Mouse (Mus musculus): ENCODE data around the gene Prkaca. TPM values are rescaled to one million over a fixed set of nuclear protein-coding genes. Genes with fewer than 3 reads are reported as not detected.

Prkaca gene
- polyA plus RNA-seq, 1 experiment from 2014 or later, result 39.9 TPM

MicroRNAs within 50 kb of the gene (microRNA counts, 519-probe panel; counts per million panel counts)
- 60.7 counts per million for microRNA mmu-miR-1199

Small RNA genes within 50 kb of the gene (microRNA-seq; reads per million reads assigned to microRNA genes)
- not detected for gene Gm44330
- gene Gm44450, result not detected
- gene Mir1199, result 0.74 reads per million
- 3.0 reads per million, percentile 8 among the genes with 10 or more reads in this experiment for gene Mir8111

Other genes starting within 250 kb of the Prkaca start
- 16.2 and 18.3 TPM in 2 replicates for gene Adgre5, start 231.7 kb upstream of the Prkaca start, polyA plus RNA-seq (2015; fragmentation: Nextera tagmentation; extraction: Ambion mirVana)
- 0.86 and 1.2 TPM in 2 replicates for gene Adgrl1, start 72.9 kb upstream of the Prkaca start, polyA plus RNA-seq (2015; fragmentation: Nextera tagmentation; extraction: Ambion mirVana)
- gene Gm10644, start 17.8 kb upstream of the Prkaca start, polyA plus RNA-seq (2015; fragmentation: Nextera tagmentation; extraction: Ambion mirVana), result 0.41 and 0.43 TPM in 2 replicates
- 108 and 110 TPM in 2 replicates for gene Asf1b, start 17.5 kb upstream of the Prkaca start, polyA plus RNA-seq (2015; fragmentation: Nextera tagmentation; extraction: Ambion mirVana)
- 3.6 and 3.9 TPM in 2 replicates for gene Samd1, start 24.7 kb downstream of the Prkaca start, polyA plus RNA-seq (2015; fragmentation: Nextera tagmentation; extraction: Ambion mirVana)
- 0.56 and 0.58 TPM in 2 replicates for gene 1700067K01Rik, start 28.5 kb downstream of the Prkaca start, polyA plus RNA-seq (2015; fragmentation: Nextera tagmentation; extraction: Ambion mirVana)
- gene 2210011C24Rik, start 39.2 kb downstream of the Prkaca start, polyA plus RNA-seq (2015; fragmentation: Nextera tagmentation; extraction: Ambion mirVana), result 0.13 TPM in 1 of 2 replicates, not detected in the other
- gene Palm3, start 48.5 kb downstream of the Prkaca start, polyA plus RNA-seq (2015; fragmentation: Nextera tagmentation; extraction: Ambion mirVana), result 0.15 TPM in 1 of 2 replicates, not detected in the other
- 0.87 and 1.0 TPM in 2 replicates for gene Il27ra, start 69.6 kb downstream of the Prkaca start, polyA plus RNA-seq (2015; fragmentation: Nextera tagmentation; extraction: Ambion mirVana)
- gene Rln3, start 72.0 kb downstream of the Prkaca start, polyA plus RNA-seq (2015; fragmentation: Nextera tagmentation; extraction: Ambion mirVana), result 0.15 TPM in 1 of 2 replicates, not detected in the other
- 0.08 and 0.32 TPM in 2 replicates for gene Gm10643, start 92.1 kb downstream of the Prkaca start, polyA plus RNA-seq (2015; fragmentation: Nextera tagmentation; extraction: Ambion mirVana)
- gene Rfx1, start 93.8 kb downstream of the Prkaca start, polyA plus RNA-seq (2015; fragmentation: Nextera tagmentation; extraction: Ambion mirVana), result 2.0 and 2.7 TPM in 2 replicates
- gene Dcaf15, start 131.8 kb downstream of the Prkaca start, polyA plus RNA-seq (2015; fragmentation: Nextera tagmentation; extraction: Ambion mirVana), result 2.4 and 3.0 TPM in 2 replicates
- 0.04 TPM in 1 of 2 replicates, not detected in the other for gene Podnl1, start 153.0 kb downstream of the Prkaca start, polyA plus RNA-seq (2015; fragmentation: Nextera tagmentation; extraction: Ambion mirVana)
- gene Cc2d1a, start 174.9 kb downstream of the Prkaca start, polyA plus RNA-seq (2015; fragmentation: Nextera tagmentation; extraction: Ambion mirVana), result 5.3 and 5.8 TPM in 2 replicates
- gene 4930432K21Rik, start 175.0 kb downstream of the Prkaca start, polyA plus RNA-seq (2015; fragmentation: Nextera tagmentation; extraction: Ambion mirVana), result 0.26 and 0.28 TPM in 2 replicates
- gene Nanos3, start 212.2 kb downstream of the Prkaca start, polyA plus RNA-seq (2015; fragmentation: Nextera tagmentation; extraction: Ambion mirVana), result not detected in 2 replicates

Measured in liver, embryonic 16.5 days (tissue).